Mouse (Mus musculus): ENCODE results near the gene Bpifb9a.

DNA sequence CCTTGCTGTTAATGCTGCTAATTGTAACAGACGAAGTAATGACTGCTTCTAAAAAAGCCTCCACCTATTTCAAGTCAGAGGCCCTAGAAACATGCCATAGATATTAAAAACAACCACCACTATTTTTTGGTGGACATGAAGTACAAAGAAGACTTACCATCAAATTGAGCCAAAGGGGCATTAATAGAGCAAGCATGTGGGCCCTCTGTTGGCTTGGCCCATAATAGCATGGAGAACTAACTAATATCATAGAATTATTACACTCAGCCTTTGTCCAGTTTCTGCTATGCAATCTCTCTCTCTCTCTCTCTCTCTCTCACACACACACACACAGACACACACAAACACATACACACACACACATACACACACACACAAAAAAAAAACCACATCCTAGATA lies 35.2 kb downstream of the Bpifb9a start:
- peak in 1 of 2 experiments; percentile 42; a peak in 2 of 4 replicates for TF ChIP-seq CTCF (conservative IDR thresholded peaks at IDR 0.05 in 1 of 2, IDR thresholded peaks at IDR 0.05 in 1 of 2; ENCODE audit: low read depth in 2 of 2, low read length in 2 of 2)
- TF ChIP-seq NRF1 (IDR thresholded peaks at IDR 0.05; ENCODE audit: low read depth, low read length) = no peak
- no peak for TF ChIP-seq POLR2A (IDR thresholded peaks at IDR 0.05; ENCODE audit: low read depth, low read length)
- TF ChIP-seq MAFK (IDR thresholded peaks at IDR 0.05; ENCODE audit: insufficient replicate concordance, low read length) = no peak
- no peak for TF ChIP-seq TCF12 (IDR thresholded peaks at IDR 0.05; ENCODE audit: low read depth, low read length)
- TF ChIP-seq USF2 (conservative IDR thresholded peaks at IDR 0.05; ENCODE audit: low read depth, low read length) = no peak
